Mouse (Mus musculus) cortical plate, adult 2 months (tissue): ENCODE data around the gene Rexo1. TPM values are rescaled to one million over a fixed set of nuclear protein-coding genes. Genes with fewer than 3 reads are reported as not detected.

Experiments used
- H3K27ac ChIP-seq: fragments of 200-500 bp; 2 replicates; pipeline ENCODE4 v1.5.1; 2012; ENCODE audit warnings: low read length, control low read depth, inconsistent platforms; ENCODE audit not compliant: insufficient read depth
- H3K4me1 ChIP-seq: fragments of 200-500 bp; 2 replicates; pipeline ENCODE4 v1.6.1; 2011; ENCODE audit warnings: low read length; ENCODE audit not compliant: control insufficient read depth, insufficient read depth
- H3K4me3 ChIP-seq: fragments of 200-500 bp; 2 replicates; pipeline ENCODE4 v1.5.1; 2011; ENCODE audit warnings: mild to moderate bottlenecking, low read length, control low read depth; ENCODE audit not compliant: insufficient read depth
- CTCF ChIP-seq: fragments of 200-500 bp; IDR thresholded peaks from 2 replicates; pipeline ENCODE4 v1.5.1; 2011; ENCODE audit warnings: mild to moderate bottlenecking, control low read depth, low read length; ENCODE audit not compliant: insufficient read depth; ENCODE audit errors: extremely low read depth
- POLR2A ChIP-seq: fragments of 200-500 bp; IDR thresholded peaks from 2 replicates; pipeline ENCODE4 v1.6.1; 2011; ENCODE audit warnings: mild to moderate bottlenecking, low read length, control low read depth; ENCODE audit not compliant: insufficient read depth; ENCODE audit errors: extremely low read depth
- polyA plus RNA-seq: library from polyadenylated mRNA; depleted of rRNA; stranded (reverse); fragments of >200 nt; gene quantifications from 2 replicates; pipeline ENCODE4 v1.2.3, GENCODE M21; 2012

Rexo1 gene
- polyA plus RNA-seq, 1 experiment = 44.7 TPM

GRCm38 (mm10) chr10:80573944-80574343 lies 12.6 kb upstream of the Rexo1 start:
- Histone ChIP-seq H3K4me1 (peaks cover 10% of the 10 kb centered on the region; the same call in 1 of the 2 replicates), H3K27ac (peak overlapping the region; percentile 94), H3K4me3 (peak overlapping the region; percentile 63; the same call in 1 of the 2 replicates)
- TF ChIP-seq CTCF (no peak), POLR2A (peak; percentile 66; the same call in 1 of the 2 replicates)

GRCm38 (mm10) chr10:80572477-80572876 lies 11.1 kb upstream of the Rexo1 start:
- peaks cover 10% of the 10 kb centered on the region; the same call in 1 of the 2 replicates for H3K4me1 ChIP-seq

GRCm38 (mm10) chr10:80570871-80571836 lies 9.8 kb upstream of the Rexo1 start:
- Histone ChIP-seq H3K4me3 (0 out of 2 replicates have a peak overlapping the region, but pooled peaks have one; percentile 1), H3K4me1 (peaks cover 13% of the 10 kb centered on the region; the same call in 1 of the 2 replicates), H3K27ac (peak overlapping the region; percentile 54)
- TF ChIP-seq CTCF = no peak
- TF ChIP-seq POLR2A = no peak

More at GRCm38 (mm10) chr10:80572477-80572876, 11.1 kb upstream of the Rexo1 start:
- TF ChIP-seq POLR2A (no peak), CTCF (no peak)
- H3K27ac ChIP-seq = peak overlapping the region; percentile 82; the same call in 1 of the 2 replicates
- H3K4me3 ChIP-seq = no peak overlapping the region

- no peak overlapping the region for H3K4me3 ChIP-seq
- peaks cover 13% of the 10 kb centered on the region; the same call in 1 of the 2 replicates for H3K4me1 ChIP-seq
- TF ChIP-seq CTCF (no peak), POLR2A (no peak)
- H3K27ac ChIP-seq = peak overlapping the region; percentile 54; the same call in 1 of the 2 replicates
Measured at GRCm38 (mm10) chr10:80570419-80570818, 9.1 kb upstream of the Rexo1 start.

GRCm38 (mm10) chr10:80569664-80570066 lies 8.3 kb upstream of the Rexo1 start:
- no peak overlapping the region for H3K27ac ChIP-seq
- H3K4me1 ChIP-seq = peaks cover 13% of the 10 kb centered on the region; the same call in 1 of the 2 replicates
- TF ChIP-seq POLR2A (no peak), CTCF (no peak)

GRCm38 (mm10) chr10:80568876-80569275 lies 7.5 kb upstream of the Rexo1 start:
- H3K27ac ChIP-seq = no peak overlapping the region
- no peak for TF ChIP-seq POLR2A
- TF ChIP-seq CTCF = no peak
- peaks cover 11% of the 10 kb centered on the region; the same call in 1 of the 2 replicates for H3K4me1 ChIP-seq
- no peak overlapping the region for H3K4me3 ChIP-seq

More at GRCm38 (mm10) chr10:80569664-80570066, 8.3 kb upstream of the Rexo1 start:
- no peak overlapping the region for H3K4me3 ChIP-seq

GRCm38 (mm10) chr10:80566375-80567092 lies 5.2 kb upstream of the Rexo1 start:
- H3K4me3 ChIP-seq = no peak overlapping the region
- TF ChIP-seq POLR2A = no peak; the same call in 1 of the 2 replicates
- peak; percentile 86 for TF ChIP-seq CTCF
- H3K27ac ChIP-seq = peak overlapping the region; percentile 91
- H3K4me1 ChIP-seq = peaks cover 5% of the 10 kb centered on the region; the same call in 1 of the 2 replicates

GRCm38 (mm10) chr10:80560621-80561020 lies 739 bp downstream of the Rexo1 start:
- Histone ChIP-seq H3K4me1 (peaks cover 4% of the 10 kb centered on the region), H3K4me3 (peak overlapping the region; percentile 95), H3K27ac (no peak overlapping the region)
- no peak for TF ChIP-seq POLR2A
- no peak for TF ChIP-seq CTCF

- Histone ChIP-seq H3K27ac (no peak overlapping the region), H3K4me1 (peaks cover 4% of the 10 kb centered on the region), H3K4me3 (no peak overlapping the region)
- no peak for TF ChIP-seq POLR2A
- no peak for TF ChIP-seq CTCF
Measured at GRCm38 (mm10) chr10:80559431-80559830, 1.9 kb downstream of the Rexo1 start.
